Mouse (Mus musculus) leukemia stem cell, adult 10-12 weeks (primary cell): ENCODE measurements around the gene Zfand2b. TPM values are rescaled to one million over a fixed set of nuclear protein-coding genes. Genes with fewer than 3 reads are reported as not detected.

Source experiments
- polyA plus RNA-seq: library from polyadenylated mRNA; stranded (reverse); fragments of >175 nt; gene quantifications from 2 replicates; pipeline ENCODE4 v1.2.3, GENCODE M21; 2012; ENCODE audit warnings: low replicate concordance

Zfand2b gene
- 20.5 and 24.1 TPM in 2 replicates for polyA plus RNA-seq

GRCm38 (mm10) chr1:75168472-75169464 lies at the start of gene Zfand2b:
Gene Zfand2b (plus strand): TSS chr1:75168646.

GRCm38 (mm10) chr1:75124346-75125321 lies 43.8 kb upstream of the Zfand2b start, which contains the start of gene Nhej1:
Gene Nhej1 (minus strand): TSS chr1:75125200.

DNA sequence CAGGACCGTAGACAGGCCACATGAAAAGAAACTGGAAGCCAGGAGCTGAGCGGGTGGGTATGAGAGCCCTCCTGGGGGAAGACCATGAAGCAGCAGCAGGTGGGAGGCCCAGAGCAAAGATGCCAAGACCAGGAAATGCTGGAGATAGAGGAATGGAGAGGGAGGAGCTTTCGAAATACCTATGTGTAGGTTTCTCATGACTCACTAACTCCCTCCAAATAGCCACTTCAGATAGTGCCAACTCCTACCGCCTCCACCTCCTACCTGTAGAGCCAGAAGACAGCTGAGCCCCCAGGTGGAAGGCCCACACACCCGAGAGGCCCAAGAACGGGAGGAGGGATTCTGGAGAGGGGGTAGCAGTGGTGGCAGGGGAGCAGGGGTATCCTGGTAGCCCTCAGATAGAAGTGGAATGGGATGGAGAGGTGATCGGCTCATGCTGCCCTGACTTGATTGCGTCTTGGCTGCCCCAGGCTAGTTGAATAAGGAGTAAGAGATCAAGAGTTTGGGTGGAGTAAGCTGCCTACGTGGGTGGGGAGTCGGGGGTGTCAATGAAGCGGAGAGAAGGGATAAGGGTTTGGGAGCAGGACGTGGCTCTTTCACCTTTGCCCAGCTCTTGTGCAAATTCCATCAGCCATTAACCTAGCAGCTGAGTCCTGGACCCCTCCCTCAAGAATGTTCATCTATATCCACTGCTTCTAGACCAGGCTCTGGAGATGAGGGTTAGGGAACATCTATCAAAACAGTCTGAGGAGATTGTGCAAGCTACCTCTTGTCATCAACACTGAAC lies 34.8 kb upstream of the Zfand2b start, which contains the start of gene Slc23a3:
Gene Slc23a3 (minus strand): TSS at position 470 of the 787 bp plus-strand sequence.

DNA sequence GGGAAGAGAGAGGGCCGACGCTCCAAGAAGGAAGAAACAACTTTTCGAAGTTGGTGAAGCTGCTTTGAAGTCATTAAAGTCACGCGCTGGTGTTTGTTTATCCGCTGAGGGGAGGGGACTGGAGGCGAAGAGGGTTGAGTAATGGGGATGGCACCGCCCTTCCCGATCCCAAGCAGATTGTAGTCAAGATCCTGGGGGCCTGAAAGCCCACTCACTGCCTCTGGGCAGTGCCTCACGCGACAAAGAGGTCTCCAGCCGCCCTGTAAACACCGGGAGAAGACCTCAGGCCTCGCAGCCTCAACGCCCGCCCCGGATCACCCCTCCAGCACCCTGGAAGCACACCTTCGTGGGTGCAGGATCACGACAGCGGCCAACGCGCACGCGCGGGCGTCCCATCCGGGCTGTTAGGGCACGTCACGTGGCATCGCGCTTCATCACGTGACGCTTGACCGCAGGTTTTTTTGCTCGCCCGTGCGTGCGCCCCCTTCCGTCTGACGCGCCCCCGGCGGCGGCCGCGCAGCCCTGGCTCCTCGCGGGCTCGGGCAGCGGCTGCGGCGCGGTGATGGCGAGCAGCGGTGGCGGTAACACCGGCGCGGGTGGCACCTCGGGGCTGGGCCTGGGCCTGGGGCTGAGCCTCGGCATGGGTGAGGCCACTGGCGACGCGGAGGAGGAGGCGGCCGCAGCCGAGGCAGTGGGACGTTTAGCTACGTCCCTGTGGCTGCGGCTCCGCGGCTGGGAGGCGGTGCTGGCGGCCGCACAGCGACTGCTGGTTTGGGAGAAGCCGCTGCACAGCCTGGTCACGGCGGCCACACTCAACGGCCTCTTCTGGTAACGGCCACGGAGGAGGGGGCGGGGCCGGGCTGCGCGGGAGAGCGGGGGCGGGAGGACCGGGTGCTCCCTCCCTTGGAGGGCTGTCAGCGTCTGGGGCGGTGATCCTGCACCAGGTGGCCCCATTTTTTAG lies 25.9 kb upstream of the Zfand2b start, which contains the start of the genes Cnppd1 and Retreg2:
Gene Cnppd1 (minus strand): TSS at position 411 of the 961 bp plus-strand sequence.
Gene Retreg2 (plus strand): TSS at position 478 of the 961 bp plus-strand sequence.

DNA sequence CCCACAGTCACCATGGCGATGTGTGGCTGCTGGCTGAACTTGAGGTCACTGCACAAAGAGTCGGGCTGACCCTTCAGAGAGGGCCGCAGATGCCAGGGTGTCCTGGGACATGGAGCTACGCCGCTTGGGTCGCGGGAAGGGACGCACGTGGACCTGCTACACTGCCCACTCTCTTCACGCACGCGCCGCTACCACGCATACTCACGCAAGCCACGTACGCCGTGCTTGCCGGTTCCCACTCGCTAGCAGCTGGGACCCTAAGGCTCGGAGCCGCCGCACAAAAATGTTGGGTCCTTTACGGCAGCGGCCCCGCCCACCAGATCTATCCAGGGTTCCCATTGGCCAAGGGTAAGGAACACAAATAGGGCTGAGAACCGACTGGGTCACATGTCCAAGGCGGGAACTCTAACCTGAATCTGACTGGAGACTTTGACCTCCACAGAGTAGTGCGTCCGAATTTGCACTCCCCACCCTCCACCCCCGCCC lies 11.7 kb downstream of the Zfand2b start, which contains the start of gene Abcb6:
Gene Abcb6 (minus strand): TSS at position 288 of the 486 bp plus-strand sequence.

DNA sequence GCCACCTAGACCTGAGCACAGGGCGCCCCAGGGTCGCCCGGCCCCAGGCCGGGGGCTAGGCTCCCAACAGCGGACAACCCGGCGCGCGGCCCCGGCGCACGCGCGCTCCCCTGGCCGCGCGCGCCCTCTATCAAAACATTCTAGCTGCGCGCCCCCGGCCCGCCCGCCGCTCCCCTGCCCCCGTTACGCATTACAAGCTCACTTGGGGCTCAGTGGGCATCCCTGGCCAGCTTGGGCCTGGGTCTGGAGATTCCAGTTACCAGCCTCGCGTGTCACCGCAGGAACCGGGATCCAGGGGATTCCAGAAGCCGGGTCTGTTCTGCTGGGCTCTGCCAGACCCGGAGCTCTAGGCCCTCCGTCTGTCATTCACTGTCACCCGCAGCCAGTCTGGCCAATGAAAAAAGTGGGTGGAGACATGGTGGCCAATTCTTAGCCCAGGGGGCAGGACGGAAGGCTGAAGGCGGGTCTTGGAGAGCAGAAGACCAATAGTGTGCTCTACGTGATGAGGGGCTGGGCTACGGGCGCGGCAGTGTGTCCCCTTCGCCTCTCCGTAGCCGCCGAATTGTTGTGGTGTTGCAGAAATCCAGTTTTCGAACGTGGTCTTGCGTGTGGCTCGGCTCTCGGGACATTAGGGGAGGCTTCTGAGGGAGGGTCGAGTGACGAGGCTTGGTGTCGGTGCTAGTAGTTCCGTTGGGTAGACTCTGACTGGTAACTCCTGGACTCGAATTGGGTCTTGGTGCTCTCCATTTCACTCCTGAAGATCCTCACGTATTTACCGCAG lies 23.4 kb downstream of the Zfand2b start, which contains the start of the genes Ankzf1 and Atg9a:
Gene Ankzf1 (plus strand): TSS at position 530 of the 781 bp plus-strand sequence.
Gene Atg9a (minus strand): TSS at position 575 of the 781 bp plus-strand sequence.

GRCm38 (mm10) chr1:75210136-75211087 lies 42.0 kb downstream of the Zfand2b start, which contains the start of the genes Glb1l and Stk16:
Gene Glb1l (minus strand): TSS chr1:75210813.
Gene Stk16 (plus strand): TSS chr1:75210838.

DNA sequence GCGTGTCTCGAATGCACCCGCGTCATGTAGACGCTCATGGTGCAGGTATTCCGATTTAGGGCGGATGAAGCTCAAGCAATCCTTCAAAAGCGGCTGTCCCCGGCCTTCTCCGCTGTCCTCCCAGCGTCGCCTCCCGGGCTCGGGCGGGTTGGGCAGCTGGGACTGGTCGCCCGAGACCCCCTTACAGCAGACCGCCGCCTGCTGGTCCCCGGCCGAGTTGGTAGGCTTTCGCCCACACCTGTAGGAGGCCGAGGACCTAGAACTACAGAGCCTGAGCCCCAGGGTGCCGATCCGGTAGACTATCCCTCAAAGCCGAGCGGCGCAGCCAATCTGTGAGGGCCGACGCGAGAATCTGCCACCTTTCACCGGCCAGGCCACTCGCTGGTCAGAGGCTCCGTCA lies 51.1 kb downstream of the Zfand2b start, which contains the start of gene Tuba4a:
Gene Tuba4a (minus strand): TSS at position 335 of the 400 bp plus-strand sequence.

Other genes starting within 250 kb of the Zfand2b start
- not detected in 2 replicates for gene Cfap65, start 233.0 kb upstream of the Zfand2b start, polyA plus RNA-seq
- gene Ihh, start 217.0 kb upstream of the Zfand2b start, polyA plus RNA-seq: 0.32 and 0.66 TPM in 2 replicates
- 0.34 and 0.91 TPM in 2 replicates for gene Nhej1, start 43.4 kb upstream of the Zfand2b start, polyA plus RNA-seq
- 0.35 and 0.43 TPM in 2 replicates for gene Slc23a3, start 34.8 kb upstream of the Zfand2b start, polyA plus RNA-seq
- 55.2 and 79.2 TPM in 2 replicates for gene Cnppd1, start 25.9 kb upstream of the Zfand2b start, polyA plus RNA-seq
- 148 and 169 TPM in 2 replicates for gene Retreg2, start 25.9 kb upstream of the Zfand2b start, polyA plus RNA-seq
- 29.7 and 58.5 TPM in 2 replicates for gene Abcb6, start 11.7 kb downstream of the Zfand2b start, polyA plus RNA-seq
- gene Ankzf1, start 23.5 kb downstream of the Zfand2b start, polyA plus RNA-seq: 3.7 and 10.1 TPM in 2 replicates
- 80.9 and 89.6 TPM in 2 replicates for gene Atg9a, start 23.6 kb downstream of the Zfand2b start, polyA plus RNA-seq
- gene Glb1l, start 42.2 kb downstream of the Zfand2b start, polyA plus RNA-seq: 0.52 and 0.63 TPM in 2 replicates
- 138 and 154 TPM in 2 replicates for gene Stk16, start 42.2 kb downstream of the Zfand2b start, polyA plus RNA-seq
- gene Tuba4a, start 51.2 kb downstream of the Zfand2b start, polyA plus RNA-seq: 25.8 and 166 TPM in 2 replicates
- not detected in 2 replicates for gene A630095N17Rik, start 63.5 kb downstream of the Zfand2b start, polyA plus RNA-seq
- 27.3 and 57.8 TPM in 2 replicates for gene Dnajb2, start 67.8 kb downstream of the Zfand2b start, polyA plus RNA-seq
- gene Ptprn, start 95.9 kb downstream of the Zfand2b start, polyA plus RNA-seq: 0.21 and 0.60 TPM in 2 replicates
- not detected in 2 replicates for gene Resp18, start 109.8 kb downstream of the Zfand2b start, polyA plus RNA-seq
- gene Dnpep, start 149.3 kb downstream of the Zfand2b start, polyA plus RNA-seq: 26.7 and 71.9 TPM in 2 replicates
- 3.6 and 7.7 TPM in 2 replicates for gene Des, start 191.7 kb downstream of the Zfand2b start, polyA plus RNA-seq
- gene Speg, start 206.7 kb downstream of the Zfand2b start, polyA plus RNA-seq: 3.2 and 3.5 TPM in 2 replicates